Mouse (Mus musculus) hindbrain, embryonic 15.5 days (tissue): ENCODE results near the gene Cox4i2. TPM values are rescaled to one million over a fixed set of nuclear protein-coding genes. Genes with fewer than 3 reads are reported as not detected.

Source experiments
- ATAC-seq: fragments of 200-750 bp; cut with Nextera tagmentation; 2 replicates; pipeline ENCODE4 v1.8.0; 2017; ENCODE audit warnings: low read depth, moderate number of reproducible peaks, moderate TSS enrichment; ENCODE audit not compliant: low FRiP score
- H3K27ac ChIP-seq: fragments of 300-500 bp; sonication (generic); replicated peaks from 2 replicates; pipeline ENCODE4 v1.5.1; 2015; ENCODE audit warnings: mild to moderate bottlenecking, inconsistent platforms
- H3K27me3 ChIP-seq: fragments of 300-500 bp; sonication (generic); 2 replicates; pipeline ENCODE4 v1.6.1; 2015; ENCODE audit warnings: control low read depth, inconsistent platforms
- H3K36me3 ChIP-seq: fragments of 300-500 bp; sonication (generic); 2 replicates; pipeline ENCODE4 v1.6.1; 2015; ENCODE audit warnings: control low read depth, inconsistent platforms
- H3K4me1 ChIP-seq: fragments of 300-500 bp; sonication (generic); replicated peaks from 2 replicates; pipeline ENCODE4 v1.6.1; 2015; ENCODE audit warnings: control low read depth, inconsistent platforms
- H3K4me2 ChIP-seq: fragments of 300-500 bp; sonication (generic); 2 replicates; pipeline ENCODE4 v1.6.1; 2015; ENCODE audit warnings: moderate library complexity, mild to moderate bottlenecking, inconsistent platforms
- H3K4me3 ChIP-seq: fragments of 300-500 bp; sonication (generic); 2 replicates; pipeline ENCODE4 v1.5.1; 2015; ENCODE audit warnings: mild to moderate bottlenecking, inconsistent platforms
- H3K9ac ChIP-seq: fragments of 300-500 bp; sonication (generic); 2 replicates; pipeline ENCODE4 v1.6.1; 2015; ENCODE audit warnings: inconsistent platforms
- H3K9me3 ChIP-seq: fragments of 300-500 bp; sonication (generic); 2 replicates; pipeline ENCODE4 v1.6.1; 2016; ENCODE audit warnings: control low read depth, inconsistent platforms
- WGBS: fragments of 180-500 bp; shearing (Covaris S2); methylation state at CpG from one replicate; pipeline ENCODE4 v1.1.7; 2015; 5-methylcytosine and 5-hydroxymethylcytosine counted together
- polyA plus RNA-seq: library from polyadenylated mRNA; unstranded; fragments of >200 nt; fragmentation: Nextera tagmentation; extraction: Ambion mirVana; gene quantifications from 2 replicates; pipeline ENCODE4 v1.2.1, GENCODE M21; 2015

Gene Cox4i2
- 6.3 TPM in 2 replicates for polyA plus RNA-seq

- peak within 1 kb of the TSS; percentile 16; the same call in 1 of the 2 replicates for H3K9ac ChIP-seq
- WGBS, result 3% methylated on average over 30 of the region's 30 CpGs
- ATAC-seq, result no peak
Measured at GRCm38 (mm10) chr2:152753944-152754711, at the start of gene Cox4i2. TSS of gene Cox4i2 (plus strand) at chr2:152754173.

DNA sequence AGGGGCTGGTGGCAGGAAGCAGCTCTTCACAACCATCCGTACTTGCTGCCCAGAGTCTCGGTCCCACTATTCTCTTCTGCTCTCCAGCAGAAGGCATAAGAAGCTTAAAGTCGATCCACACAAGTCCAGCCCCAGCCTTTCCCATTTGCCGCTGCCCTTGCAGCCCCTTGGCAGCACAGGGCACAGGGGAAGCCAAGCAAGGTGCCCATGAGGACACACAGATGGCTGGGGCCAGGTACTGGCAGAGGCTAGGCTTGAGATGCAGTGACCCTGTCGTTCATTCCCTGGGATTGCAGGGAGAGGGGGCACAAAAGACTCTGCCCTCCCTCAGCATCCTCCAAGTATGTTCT is 49.7 kb upstream of the Cox4i2 start:
- Histone ChIP-seq H3K36me3 (peaks cover 61% of the 10 kb centered on the region), H3K4me3 (no peak overlapping the region), H3K9ac (no peak overlapping the region), H3K27ac (no peak overlapping the region), H3K27me3 (no peaks in the 10 kb centered on the region), H3K9me3 (no peaks in the 10 kb centered on the region), H3K4me1 (peaks cover 32% of the 10 kb centered on the region), H3K4me2 (no peak overlapping the region)
- no peak for ATAC-seq
- 78% methylated on average over 5 of the region's 5 CpGs for WGBS

More at GRCm38 (mm10) chr2:152753944-152754711, at the start of gene Cox4i2:
- Histone ChIP-seq H3K4me2 (peak within 1 kb of the TSS; percentile 52), H3K27me3 (0 out of 2 replicates have a peak, but pooled peaks cover 5% of the 10 kb centered on the region), H3K9me3 (no peaks in the 10 kb centered on the region), H3K36me3 (no peaks in the 10 kb centered on the region), H3K4me1 (peaks cover 21% of the 10 kb centered on the region), H3K4me3 (peak within 1 kb of the TSS; percentile 11; the same call in 1 of the 2 replicates), H3K27ac (no peak within 1 kb of the TSS)

- H3K4me1 ChIP-seq, result peaks cover 32% of the 10 kb centered on the region
- no peaks in the 10 kb centered on the region for H3K27me3 ChIP-seq
- H3K36me3 ChIP-seq, result peaks cover 56% of the 10 kb centered on the region
- H3K9me3 ChIP-seq, result no peaks in the 10 kb centered on the region
- 0 out of 2 replicates have a peak overlapping the region, but pooled peaks have one; percentile 88 for H3K27ac ChIP-seq
- no peak for ATAC-seq
- WGBS, result 86% methylated on average over 14 of the region's 14 CpGs
- H3K9ac ChIP-seq, result no peak overlapping the region
- H3K4me2 ChIP-seq, result no peak overlapping the region
- H3K4me3 ChIP-seq, result no peak overlapping the region
Measured at GRCm38 (mm10) chr2:152704811-152705370, 49.1 kb upstream of the Cox4i2 start.

DNA sequence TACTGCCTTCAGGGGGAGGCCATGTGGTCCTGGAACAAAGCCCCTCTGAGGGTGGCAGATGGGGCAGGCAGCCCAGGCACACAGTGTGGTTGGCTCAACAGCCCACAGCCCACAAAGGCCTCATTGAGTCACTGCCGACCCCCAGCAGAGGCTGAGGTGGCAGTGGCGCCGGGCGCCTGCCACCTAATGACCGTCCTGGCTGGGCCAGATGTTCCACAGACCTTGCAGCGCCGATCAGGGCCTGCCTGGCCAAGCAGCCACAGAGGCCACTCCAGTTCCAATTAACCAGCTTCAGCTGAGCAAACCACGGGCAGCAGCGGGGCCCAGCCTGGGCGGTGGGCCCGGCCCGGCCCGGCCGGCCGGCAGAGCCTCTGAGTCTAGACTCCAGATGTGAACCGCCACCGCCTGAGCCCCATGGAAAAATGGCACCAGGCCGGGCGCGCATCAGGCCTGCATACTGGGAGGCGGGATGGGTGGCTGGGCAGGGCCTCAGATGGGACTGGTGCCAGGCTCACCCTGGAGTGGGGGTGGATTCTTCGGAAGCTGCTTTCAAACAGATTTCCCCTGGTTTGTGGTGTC is 47.9 kb upstream of the Cox4i2 start:
- 32% methylated on average over 22 of the region's 22 CpGs for WGBS
- H3K27me3 ChIP-seq, result no peaks in the 10 kb centered on the region
- peaks cover 45% of the 10 kb centered on the region for H3K36me3 ChIP-seq
- peaks cover 32% of the 10 kb centered on the region for H3K4me1 ChIP-seq
- peak overlapping the region; percentile 88 for H3K27ac ChIP-seq
- H3K9ac ChIP-seq, result no peak overlapping the region; the same call in 1 of the 2 replicates
- H3K4me3 ChIP-seq, result no peak overlapping the region
- H3K4me2 ChIP-seq, result peak overlapping the region; percentile 14; the same call in 1 of the 2 replicates
- H3K9me3 ChIP-seq, result no peaks in the 10 kb centered on the region
- peak; percentile 58 for ATAC-seq

- no peak for ATAC-seq
- H3K9me3 ChIP-seq, result no peaks in the 10 kb centered on the region
- peak overlapping the region; percentile 88 for H3K27ac ChIP-seq
- H3K4me2 ChIP-seq, result peak overlapping the region; percentile 60
- peaks cover 32% of the 10 kb centered on the region for H3K4me1 ChIP-seq
- H3K36me3 ChIP-seq, result peaks cover 34% of the 10 kb centered on the region
- peak overlapping the region; percentile 39 for H3K4me3 ChIP-seq
- 14% methylated on average over 7 of the region's 7 CpGs for WGBS
- H3K9ac ChIP-seq, result peak overlapping the region; percentile 55
- no peaks in the 10 kb centered on the region for H3K27me3 ChIP-seq
Measured at GRCm38 (mm10) chr2:152707186-152707585, 46.8 kb upstream of the Cox4i2 start.

DNA sequence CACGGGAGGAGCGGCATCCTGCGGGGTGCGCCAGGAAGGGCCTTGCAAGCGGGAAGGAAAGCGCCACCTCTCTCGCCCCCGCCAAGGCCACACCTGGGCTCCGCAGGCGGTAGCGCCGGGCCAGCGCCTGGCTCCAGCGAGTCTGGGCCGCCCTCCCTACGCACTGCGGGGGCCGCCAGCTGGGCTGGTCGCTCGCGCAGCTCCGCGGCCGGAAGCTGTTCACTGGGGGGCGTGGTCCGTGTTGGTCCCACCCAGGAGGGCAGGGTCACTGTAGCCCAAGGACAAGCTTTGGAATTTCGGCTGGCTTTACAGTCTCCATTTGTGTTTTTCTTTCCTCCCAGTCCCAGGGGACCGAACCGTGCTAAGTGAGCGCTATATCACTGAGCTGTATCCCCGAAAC is 46.3 kb upstream of the Cox4i2 start:
- Histone ChIP-seq H3K9me3 (no peaks in the 10 kb centered on the region), H3K4me3 (peak overlapping the region; percentile 39), H3K4me2 (peak overlapping the region; percentile 60), H3K4me1 (peaks cover 32% of the 10 kb centered on the region), H3K36me3 (peaks cover 29% of the 10 kb centered on the region), H3K27me3 (no peaks in the 10 kb centered on the region), H3K27ac (peak overlapping the region; percentile 88), H3K9ac (peak overlapping the region; percentile 55)
- WGBS, result 4% methylated on average over 30 of the region's 31 CpGs
- ATAC-seq, result peak; percentile 92

DNA sequence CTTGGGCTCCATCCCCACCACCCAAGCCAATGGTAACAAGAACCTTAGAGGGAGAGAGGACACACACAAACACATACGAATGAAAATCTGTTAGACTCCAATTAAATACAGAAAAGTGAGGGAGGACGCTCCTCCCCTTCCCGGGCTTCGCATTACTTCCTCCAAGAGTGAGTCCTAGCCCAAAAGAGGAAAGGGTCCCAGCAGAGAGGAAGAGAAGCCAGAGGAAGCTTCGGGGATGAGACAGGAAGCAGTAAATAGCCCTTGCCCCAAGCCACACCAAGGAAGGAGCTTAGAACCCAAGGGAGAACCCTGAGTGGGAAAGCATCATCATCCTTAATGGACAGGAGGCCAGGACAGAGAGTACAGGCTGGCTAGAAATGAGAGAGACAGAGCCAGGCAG is 44.9 kb upstream of the Cox4i2 start:
- no peak overlapping the region for H3K4me3 ChIP-seq
- H3K36me3 ChIP-seq, result peaks cover 17% of the 10 kb centered on the region
- 89% methylated on average over 5 of the region's 5 CpGs for WGBS
- ATAC-seq, result no peak
- H3K9ac ChIP-seq, result no peak overlapping the region
- H3K9me3 ChIP-seq, result no peaks in the 10 kb centered on the region
- no peaks in the 10 kb centered on the region for H3K27me3 ChIP-seq
- peaks cover 32% of the 10 kb centered on the region for H3K4me1 ChIP-seq
- H3K4me2 ChIP-seq, result no peak overlapping the region
- no peak overlapping the region for H3K27ac ChIP-seq

DNA sequence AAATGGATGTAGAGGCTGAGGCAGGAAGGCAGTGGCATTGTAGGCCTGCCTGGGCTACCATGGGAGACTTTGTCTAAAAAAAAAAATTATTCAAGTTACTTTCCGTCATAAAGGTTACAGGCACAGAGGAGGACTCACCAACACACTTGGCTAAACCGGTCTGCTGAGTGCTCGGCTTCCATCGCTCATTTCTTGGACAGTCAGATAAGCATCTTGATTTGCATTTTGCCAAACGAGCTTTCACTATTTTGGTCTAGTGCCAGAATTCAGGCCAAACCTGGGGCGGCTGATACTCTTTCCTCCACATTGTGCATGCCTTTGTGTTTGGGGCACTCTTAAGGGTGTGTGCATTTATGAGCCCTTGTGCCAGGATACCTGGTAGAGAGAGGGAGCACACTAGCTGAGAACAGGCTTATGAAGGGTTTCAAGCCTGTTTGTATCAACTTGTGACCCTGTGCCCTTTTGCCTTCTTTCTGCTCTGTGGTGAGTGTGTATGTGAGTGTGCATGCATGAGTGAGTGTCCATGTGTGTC is 37.7 kb upstream of the Cox4i2 start:
- H3K4me2 ChIP-seq, result no peak overlapping the region
- no peak for ATAC-seq
- H3K36me3 ChIP-seq, result no peaks in the 10 kb centered on the region
- H3K4me3 ChIP-seq, result no peak overlapping the region
- 43% methylated on average over 6 of the region's 6 CpGs for WGBS
- no peaks in the 10 kb centered on the region for H3K9me3 ChIP-seq
- no peak overlapping the region for H3K9ac ChIP-seq
- peak overlapping the region; percentile 38; the same call in 1 of the 2 replicates for H3K27ac ChIP-seq
- H3K27me3 ChIP-seq, result no peaks in the 10 kb centered on the region
- peaks cover 6% of the 10 kb centered on the region; the same call in 1 of the 2 replicates for H3K4me1 ChIP-seq

- no peak for ATAC-seq
- Histone ChIP-seq H3K27ac (peak overlapping the region; percentile 65), H3K4me2 (no peak overlapping the region), H3K9me3 (no peaks in the 10 kb centered on the region), H3K4me1 (peaks cover 6% of the 10 kb centered on the region; the same call in 1 of the 2 replicates), H3K4me3 (no peak overlapping the region), H3K9ac (no peak overlapping the region), H3K36me3 (no peaks in the 10 kb centered on the region), H3K27me3 (no peaks in the 10 kb centered on the region)
- WGBS, result 30% methylated on average over 11 of the region's 11 CpGs
Measured at GRCm38 (mm10) chr2:152717652-152718051, 36.3 kb upstream of the Cox4i2 start.

GRCm38 (mm10) chr2:152718076-152718475 is 35.9 kb upstream of the Cox4i2 start:
- H3K27ac ChIP-seq, result peak overlapping the region; percentile 65; the same call in 1 of the 2 replicates
- WGBS, result 13% methylated on average over 6 of the region's 6 CpGs
- peak; percentile 86 for ATAC-seq
- H3K4me3 ChIP-seq, result no peak overlapping the region
- H3K27me3 ChIP-seq, result no peaks in the 10 kb centered on the region
- H3K4me1 ChIP-seq, result peaks cover 6% of the 10 kb centered on the region; the same call in 1 of the 2 replicates
- no peak overlapping the region for H3K4me2 ChIP-seq
- H3K9ac ChIP-seq, result no peak overlapping the region
- H3K9me3 ChIP-seq, result no peaks in the 10 kb centered on the region
- H3K36me3 ChIP-seq, result no peaks in the 10 kb centered on the region

- ATAC-seq, result peak; percentile 56; the same call in 1 of the 2 replicates
- H3K27ac ChIP-seq, result 0 out of 2 replicates have a peak overlapping the region, but pooled peaks have one; percentile 20
- H3K4me1 ChIP-seq, result peaks cover 11% of the 10 kb centered on the region
- no peaks in the 10 kb centered on the region for H3K9me3 ChIP-seq
- no peaks in the 10 kb centered on the region for H3K27me3 ChIP-seq
- H3K4me2 ChIP-seq, result peak overlapping the region; percentile 62
- H3K36me3 ChIP-seq, result no peaks in the 10 kb centered on the region
- WGBS, result 2% methylated on average over 37 of the region's 37 CpGs
- H3K9ac ChIP-seq, result peak overlapping the region; percentile 39
- H3K4me3 ChIP-seq, result peak overlapping the region; percentile 34
Measured at GRCm38 (mm10) chr2:152723651-152724331, 30.2 kb upstream of the Cox4i2 start.
